Mouse (Mus musculus) MN1 (cell line): ENCODE measurements around the gene Rad51b.
A peak's percentile ranks its signal among the peaks of the same experiment; 100 is the strongest.

Experiments
- DNase-seq: peaks from one replicate; pipeline ENCODE4 v3.0.0-alpha.2; 2016; ENCODE audit warnings: low spot score

Rad51b gene

GRCm38 (mm10) chr12:79530275-79530902, 233.3 kb downstream of the Rad51b start:
- DNase-seq: peak; percentile 53

- DNase-seq: peak; percentile 48
Measured at GRCm38 (mm10) chr12:79531809-79532798, 235.0 kb downstream of the Rad51b start.

- no peak for DNase-seq
Measured at GRCm38 (mm10) chr12:79534778-79535177, 237.7 kb downstream of the Rad51b start.

- no peak for DNase-seq
Measured at GRCm38 (mm10) chr12:79535532-79536437, 238.7 kb downstream of the Rad51b start.

GRCm38 (mm10) chr12:79540176-79540575, 243.1 kb downstream of the Rad51b start:
- no peak for DNase-seq

- no peak for DNase-seq
Measured at GRCm38 (mm10) chr12:79541581-79541980, 244.5 kb downstream of the Rad51b start.

- no peak for DNase-seq
Measured at GRCm38 (mm10) chr12:79545063-79545462, 248.0 kb downstream of the Rad51b start.

GRCm38 (mm10) chr12:79547556-79547955, 250.5 kb downstream of the Rad51b start:
- DNase-seq: no peak

- no peak for DNase-seq
Measured at GRCm38 (mm10) chr12:79548607-79549330, 251.7 kb downstream of the Rad51b start.

- no peak for DNase-seq
Measured at GRCm38 (mm10) chr12:79550049-79550682, 253.1 kb downstream of the Rad51b start.

- DNase-seq: no peak
Measured at GRCm38 (mm10) chr12:79551274-79551673, 254.2 kb downstream of the Rad51b start.

- no peak for DNase-seq
Measured at GRCm38 (mm10) chr12:79553056-79553455, 256.0 kb downstream of the Rad51b start.

GRCm38 (mm10) chr12:79557904-79558303, 260.8 kb downstream of the Rad51b start:
- no peak for DNase-seq

GRCm38 (mm10) chr12:79558711-79559110, 261.6 kb downstream of the Rad51b start:
- no peak for DNase-seq

- no peak for DNase-seq
Measured at GRCm38 (mm10) chr12:79559410-79560015, 262.4 kb downstream of the Rad51b start.

GRCm38 (mm10) chr12:79560084-79560699, 263.1 kb downstream of the Rad51b start:
- peak; percentile 86 for DNase-seq

- DNase-seq: peak; percentile 43
Measured at GRCm38 (mm10) chr12:79560893-79561292, 263.8 kb downstream of the Rad51b start.

- no peak for DNase-seq
Measured at GRCm38 (mm10) chr12:79574159-79575040, 277.3 kb downstream of the Rad51b start.

- no peak for DNase-seq
Measured at GRCm38 (mm10) chr12:79575041-79575541, 278.0 kb downstream of the Rad51b start.
